11 mouse cellular contexts compared by ENCODE assay signal in the genomic region with DNA sequence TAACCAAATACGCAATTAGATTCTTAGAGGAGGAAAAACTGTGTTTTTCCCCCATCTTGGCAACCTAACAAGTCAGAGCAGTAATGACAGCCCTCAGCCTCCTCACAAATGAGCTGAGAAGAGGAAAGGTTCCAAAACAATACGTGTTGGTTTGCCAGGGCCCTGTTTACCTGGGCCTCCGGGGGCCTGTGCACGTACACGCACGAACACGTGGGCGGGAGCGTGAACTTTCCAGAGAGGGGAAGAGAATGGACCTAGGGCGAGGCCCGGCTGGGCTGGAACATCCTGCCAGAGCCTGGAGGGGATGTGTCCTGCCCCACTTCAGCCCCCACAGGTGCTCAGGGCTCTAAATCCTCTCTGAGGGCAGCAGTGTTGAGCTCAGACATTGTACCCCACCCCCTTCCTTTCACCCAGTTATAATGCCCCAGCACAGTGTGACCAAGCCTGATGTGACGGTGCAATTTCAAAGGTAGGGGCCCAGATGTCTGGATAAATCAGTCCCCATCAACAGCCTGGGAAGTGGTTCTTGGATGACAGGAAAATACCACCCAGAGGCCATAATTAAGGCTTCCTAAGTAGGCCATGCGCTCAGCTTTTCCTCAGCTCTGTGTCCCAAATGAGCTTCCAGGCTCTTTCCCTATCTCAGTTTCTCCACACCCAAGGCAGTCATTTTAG. TPM values are rescaled to one million over a fixed set of nuclear protein-coding genes. Genes with fewer than 3 reads are reported as not detected.
DNase-seq lines count a peak whose midpoint lies in the region; ATAC-seq and TF ChIP-seq lines count a peak whose summit lies in the region.
"Had no signal": no experiment of that assay in that cellular context is flagged by ENCODE, and none has a peak within 500 bp of the region (broad histone marks: within the 10 kb centered on the region; RNA-seq: fewer than 3 reads in every experiment).

No protein-coding gene starts in this region.

- no peak for TF ChIP-seq CTCF in heart, adult 2 months (IDR thresholded peaks at IDR 0.05)

- no peaks in the 10 kb centered on the region for H3K79me2 ChIP-seq in heart, adult 2 months (replicated peaks; ENCODE audit: control insufficient read depth, insufficient read depth, low read length)

- H3K9ac ChIP-seq in heart, adult 2 months (ENCODE audit: low read depth, low read length) = no peak overlapping the region
- no peak overlapping the region for H3K9ac ChIP-seq in heart, embryonic 11.5 days (ENCODE audit: low read depth, low read length)
- H3K9ac ChIP-seq in embryonic facial prominence, embryonic 13.5 days = no peak overlapping the region

- no peak for TF ChIP-seq POLR2A in heart, adult 2 months (IDR thresholded peaks at IDR 0.05; ENCODE audit: insufficient read depth, low read depth, low read length)

- peak; percentile 68 to 72 for DNase-seq in heart, adult 2 months
- DNase-seq in CD4-positive helper T cell, adult 2 months (ENCODE audit: low read depth, low spot score) = peak; percentile 50
- peak; percentile 51 for DNase-seq in induced T-regulatory cell, adult 2 months (ENCODE audit: low read depth)
- no peak for DNase-seq in cerebellum, postnatal 4 days (ENCODE audit: low spot score in 2 of 2)
- DNase-seq in gastrocnemius, adult 18-20 months (ENCODE audit: low spot score) = no peak
- no peak for DNase-seq in MN1 (ENCODE audit: low spot score)
- DNase-seq: cerebellum, adult 18-20 months; kidney, adult 2 months had no signal

- TF ChIP-seq EP300 in heart, adult 2 months (IDR thresholded peaks at IDR 0.05; ENCODE audit: insufficient read depth, low read depth, low read length) = 0 out of 2 replicates have a peak, but pooled peaks have one; percentile 12

- peaks cover 18% of the 10 kb centered on the region for H3K4me1 ChIP-seq in heart, adult 2 months (ENCODE audit: control insufficient read depth, insufficient read depth, low read length)
- H3K4me1 ChIP-seq in heart, embryonic 11.5 days (ENCODE audit: control insufficient read depth, insufficient read depth, low read length) = 0 out of 2 replicates have a peak, but pooled peaks cover 6% of the 10 kb centered on the region
- peaks cover 27% of the 10 kb centered on the region for H3K4me1 ChIP-seq in embryonic facial prominence, embryonic 13.5 days

- intact Hi-C loops in heart, adult 2 months (cut with DNase I) = loop anchor here (2.0 kb wide), 1 partner anchor 55 kb away; no protein-coding TSS in a partner anchor

- no peaks in the 10 kb centered on the region for H3K36me3 ChIP-seq in heart, adult 2 months (ENCODE audit: control insufficient read depth, insufficient read depth, low read length)
- H3K36me3 ChIP-seq in heart, embryonic 11.5 days (ENCODE audit: control insufficient read depth, insufficient read depth, low read length) = no peaks in the 10 kb centered on the region
- no peaks in the 10 kb centered on the region for H3K36me3 ChIP-seq in embryonic facial prominence, embryonic 13.5 days

- no peaks in the 10 kb centered on the region for H3K27me3 ChIP-seq in heart, adult 2 months (ENCODE audit: control insufficient read depth, insufficient read depth, low read length)
- H3K27me3 ChIP-seq in heart, embryonic 11.5 days (ENCODE audit: control insufficient read depth, insufficient read depth, low read length) = no peaks in the 10 kb centered on the region
- H3K27me3 ChIP-seq in embryonic facial prominence, embryonic 13.5 days = no peaks in the 10 kb centered on the region

- H3K4me3 ChIP-seq in heart, adult 2 months = no peak overlapping the region
- no peak overlapping the region for H3K4me3 ChIP-seq in heart, embryonic 11.5 days (ENCODE audit: low read depth, low read length)
- H3K4me3 ChIP-seq in embryonic facial prominence, embryonic 13.5 days = no peak overlapping the region
- H3K4me3 ChIP-seq: megakaryocyte, embryonic 14.5 days had no signal

- 40% methylated on average over 13 of the region's 13 CpGs for WGBS in heart, adult 2 months
- 64% methylated on average over 13 of the region's 13 CpGs for WGBS in heart, embryonic 11.5 days (ENCODE audit: insufficient replicate concordance)
- WGBS in embryonic facial prominence, embryonic 13.5 days = 48% methylated on average over 13 of the region's 13 CpGs

- H3K4me2 ChIP-seq in heart, embryonic 11.5 days = no peak overlapping the region
- no peak overlapping the region for H3K4me2 ChIP-seq in embryonic facial prominence, embryonic 13.5 days

- no peak for ATAC-seq in heart, embryonic 11.5 days (replicated peaks; ENCODE audit: insufficient number of reproducible peaks, low FRiP score, low TSS enrichment)
- ATAC-seq in embryonic facial prominence, embryonic 13.5 days (ENCODE audit: insufficient number of reproducible peaks, insufficient read depth, low FRiP score, low TSS enrichment, low read depth) = peak; percentile 49; the same call in 1 of the 2 replicates

- peak overlapping the region; percentile 90 for H3K27ac ChIP-seq in heart, adult 2 months
- no peak overlapping the region for H3K27ac ChIP-seq in heart, embryonic 11.5 days (ENCODE audit: low read depth, low read length)
- peak overlapping the region; percentile 66; the same call in 1 of the 2 replicates for H3K27ac ChIP-seq in embryonic facial prominence, embryonic 13.5 days

- H3K9me3 ChIP-seq in heart, embryonic 11.5 days (replicated peaks; ENCODE audit: control insufficient read depth, low read length) = no peaks in the 10 kb centered on the region
- no peaks in the 10 kb centered on the region for H3K9me3 ChIP-seq in embryonic facial prominence, embryonic 13.5 days
- H3K9me3 ChIP-seq: megakaryocyte, embryonic 14.5 days had no signal

RNA-seq across cellular contexts. Expression of a gene that starts 53.4 kb away (rescaled TPM):
- total RNA-seq in heart, adult 2 months (2021) = 10 to 100 TPM; 10.6 to 11.1 TPM
- polyA plus RNA-seq in heart, adult 2 months (2012; rRNA removed) = 12.7 and 15.2 TPM in 2 replicates
- polyA plus RNA-seq in heart, embryonic 11.5 days (2014; fragmentation: Nextera tagmentation; extraction: Ambion mirVana) = 0.96 and 2.1 TPM in 2 replicates
- polyA plus RNA-seq in embryonic facial prominence, embryonic 13.5 days (2015; fragmentation: Nextera tagmentation; extraction: Ambion mirVana) = 22.5 and 24.2 TPM in 2 replicates
- 1 to 10 TPM; 4.7 to 6.8 TPM for total RNA-seq in gastrocnemius, adult 18-20 months (2021)

Comparison
In these comparisons a context has a peak if more than half of its experiments do, and no peak if none do; other contexts are left out.
1. DNase-seq: peak in heart, adult 2 months (2 of 2), CD4-positive helper T cell, adult 2 months (single experiment) and induced T-regulatory cell, adult 2 months (single experiment); none in cerebellum, postnatal 4 days (0 of 2), gastrocnemius, adult 18-20 months (single experiment) and MN1 (single experiment).